Mouse (Mus musculus): Measurements from ENCODE around the gene Mien1. TPM values are rescaled to one million over a fixed set of nuclear protein-coding genes. Genes with fewer than 3 reads are reported as not detected.

Mien1 gene
- polyA plus RNA-seq, 3 experiments from 2014 or later, result 148 to 198 (median 167) TPM

DNA sequence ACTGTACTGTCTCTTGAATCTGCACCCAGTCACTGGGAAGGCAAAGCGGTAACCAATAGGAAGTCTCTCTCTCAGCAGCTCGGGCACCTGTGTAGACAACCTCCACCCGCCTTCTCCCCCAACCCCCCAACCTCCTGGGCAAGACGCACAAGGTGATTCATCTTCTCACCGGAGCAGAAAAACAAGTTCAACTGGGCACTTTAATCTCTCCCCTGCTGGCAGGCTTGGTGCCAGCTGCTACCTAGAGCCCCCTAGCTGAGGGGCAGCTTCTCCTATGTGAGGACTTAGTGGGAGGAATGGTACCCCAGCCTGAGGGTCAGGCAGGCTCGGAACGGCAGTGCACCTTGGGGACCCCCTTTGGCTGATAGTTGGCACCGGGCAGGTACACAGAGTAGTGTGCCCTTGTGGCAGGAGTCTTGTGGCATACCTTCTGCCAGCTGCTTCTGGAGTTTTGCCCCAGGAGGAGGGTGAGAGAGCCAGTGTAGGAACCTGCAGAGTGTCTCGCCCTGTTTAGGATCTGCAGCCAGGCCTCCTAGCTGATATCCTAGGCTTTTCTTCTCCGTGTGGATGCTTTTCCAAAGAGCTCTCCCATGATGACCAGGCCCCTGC lies 19.7 kb downstream of the Mien1 start:
- no peak for ATAC-seq

DNA sequence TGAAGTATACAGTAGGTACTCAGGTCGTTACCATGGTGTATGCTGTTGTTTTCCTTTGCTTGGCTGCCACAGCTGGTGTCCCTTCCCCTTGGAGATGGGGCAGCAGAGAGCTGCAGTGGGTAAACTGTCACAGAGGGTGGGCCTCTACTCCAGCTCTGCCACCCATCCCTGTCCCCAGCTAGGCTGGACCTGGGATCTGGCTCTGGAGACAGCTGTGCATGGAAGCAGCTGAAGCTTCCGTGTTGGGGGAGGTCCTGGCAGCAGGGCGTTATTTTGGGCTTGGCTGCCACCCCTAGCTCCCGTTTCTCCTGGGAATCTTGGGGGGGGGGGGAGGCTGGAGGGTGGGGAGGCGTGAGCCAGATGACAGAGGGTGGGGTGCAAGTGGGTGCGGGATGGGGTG lies 20.5 kb downstream of the Mien1 start:
- ATAC-seq, result no peak

DNA sequence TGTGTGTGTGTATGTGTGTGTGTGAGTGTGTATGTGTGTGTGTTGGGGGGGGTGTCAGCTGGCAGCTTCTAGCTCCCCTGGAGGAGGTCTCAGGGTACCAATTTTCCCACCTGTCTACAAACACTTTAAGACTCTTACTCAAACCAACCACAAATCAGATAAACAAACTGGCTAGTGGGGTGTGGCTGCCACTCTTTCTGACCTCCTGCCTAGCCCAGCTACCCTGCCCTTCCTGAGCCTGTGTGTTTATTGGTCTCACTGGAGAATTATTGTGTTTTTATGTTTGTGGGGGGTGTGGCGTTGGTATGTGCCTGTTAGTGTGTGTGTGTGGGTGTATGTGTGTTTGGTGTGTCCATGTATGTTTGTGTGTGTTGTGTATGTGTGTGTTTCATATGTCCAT lies 21.7 kb downstream of the Mien1 start:
- ATAC-seq, result no peak

- ATAC-seq, result no peak
Observed at GRCm38 (mm10) chr11:98414162-98414561, 24.6 kb downstream of the Mien1 start.

- ATAC-seq, result no peak
Observed at GRCm38 (mm10) chr11:98413731-98414130, 25.1 kb downstream of the Mien1 start.

- no peak for ATAC-seq
Observed at GRCm38 (mm10) chr11:98412797-98413301, 25.9 kb downstream of the Mien1 start.

GRCm38 (mm10) chr11:98412273-98412796 lies 26.5 kb downstream of the Mien1 start, which contains the start of gene Erbb2:
Gene Erbb2, plus strand, starts transcription at chr11:98412470.
- ATAC-seq, result no peak

GRCm38 (mm10) chr11:98409341-98409822 lies 29.4 kb downstream of the Mien1 start:
- no peak for ATAC-seq

GRCm38 (mm10) chr11:98408872-98409271 lies 29.9 kb downstream of the Mien1 start:
- no peak for ATAC-seq

GRCm38 (mm10) chr11:98406621-98407020 lies 32.2 kb downstream of the Mien1 start:
- no peak for ATAC-seq

GRCm38 (mm10) chr11:98400816-98401215 lies 38.0 kb downstream of the Mien1 start:
- peak; percentile 22 for ATAC-seq

GRCm38 (mm10) chr11:98400161-98400726 lies 38.5 kb downstream of the Mien1 start, which contains the start of gene Pgap3:
Gene Pgap3, minus strand, starts transcription at chr11:98400490.
- ATAC-seq, result peak; percentile 88

DNA sequence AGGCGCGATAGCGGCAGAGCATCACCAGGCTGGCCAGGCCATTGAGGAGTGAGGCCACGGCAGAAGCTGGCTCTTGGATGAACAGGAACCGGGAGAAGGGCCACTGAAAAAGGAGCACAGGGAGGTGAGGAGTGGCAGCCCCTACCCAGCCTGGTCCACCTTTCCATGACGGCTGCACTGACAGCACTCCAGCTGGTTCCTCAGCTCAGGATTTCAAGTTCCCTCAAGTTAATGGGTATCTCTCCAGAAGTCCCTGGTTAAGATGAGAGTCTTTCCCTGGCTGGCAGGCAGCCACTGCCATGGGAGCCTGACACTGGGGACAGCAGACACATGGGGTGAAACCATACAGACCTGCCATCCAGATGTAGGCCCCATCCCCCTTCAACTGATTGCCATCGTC lies 40.8 kb downstream of the Mien1 start:
- ATAC-seq, result no peak

DNA sequence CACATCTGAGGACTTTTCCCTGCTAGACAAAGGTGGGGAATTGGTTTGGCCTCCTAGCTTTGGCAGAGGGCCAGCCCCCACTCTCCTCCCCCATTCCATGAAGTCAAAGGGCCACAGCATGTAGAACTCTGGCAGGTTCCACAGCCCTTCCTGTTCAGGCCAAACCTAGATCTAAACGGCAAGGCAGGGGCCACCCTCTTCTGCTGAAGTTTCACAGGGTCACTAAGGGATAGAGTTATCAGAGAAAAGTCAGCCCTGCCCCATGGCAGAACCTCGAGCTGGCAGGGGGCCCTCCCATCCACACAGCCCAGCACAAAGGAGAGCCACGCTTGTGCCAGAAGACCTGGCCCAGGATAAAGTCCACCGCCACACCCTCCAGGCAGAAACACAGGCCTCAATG lies 43.8 kb downstream of the Mien1 start:
- no peak for ATAC-seq

- no peak for ATAC-seq
Observed at GRCm38 (mm10) chr11:98394301-98394700, 44.5 kb downstream of the Mien1 start.

GRCm38 (mm10) chr11:98393317-98393716 lies 45.5 kb downstream of the Mien1 start:
- no peak for ATAC-seq

DNA sequence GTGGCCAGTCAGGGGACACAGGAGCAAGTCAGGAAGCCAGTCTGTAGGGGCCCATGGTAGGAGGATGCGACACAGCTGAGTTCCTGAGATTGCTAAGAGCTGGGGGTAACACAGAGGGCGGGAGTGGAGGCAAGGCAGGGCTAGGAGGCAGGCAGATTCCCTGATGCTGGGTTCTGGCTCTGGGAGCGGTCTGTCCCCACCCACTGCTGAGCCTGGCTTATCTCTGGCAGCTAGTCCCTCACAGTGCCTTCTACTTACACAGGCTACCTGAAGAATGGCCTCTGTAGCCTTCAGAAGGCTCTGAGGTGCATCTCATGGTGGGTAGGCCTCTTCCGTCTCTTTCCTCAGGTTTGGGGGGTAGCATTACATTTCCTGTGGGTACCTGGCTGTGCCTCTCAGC lies 46.1 kb downstream of the Mien1 start:
- no peak for ATAC-seq

GRCm38 (mm10) chr11:98392034-98392433 lies 46.8 kb downstream of the Mien1 start:
- no peak for ATAC-seq

- no peak for ATAC-seq
Observed at GRCm38 (mm10) chr11:98390141-98390540, 48.6 kb downstream of the Mien1 start.

DNA sequence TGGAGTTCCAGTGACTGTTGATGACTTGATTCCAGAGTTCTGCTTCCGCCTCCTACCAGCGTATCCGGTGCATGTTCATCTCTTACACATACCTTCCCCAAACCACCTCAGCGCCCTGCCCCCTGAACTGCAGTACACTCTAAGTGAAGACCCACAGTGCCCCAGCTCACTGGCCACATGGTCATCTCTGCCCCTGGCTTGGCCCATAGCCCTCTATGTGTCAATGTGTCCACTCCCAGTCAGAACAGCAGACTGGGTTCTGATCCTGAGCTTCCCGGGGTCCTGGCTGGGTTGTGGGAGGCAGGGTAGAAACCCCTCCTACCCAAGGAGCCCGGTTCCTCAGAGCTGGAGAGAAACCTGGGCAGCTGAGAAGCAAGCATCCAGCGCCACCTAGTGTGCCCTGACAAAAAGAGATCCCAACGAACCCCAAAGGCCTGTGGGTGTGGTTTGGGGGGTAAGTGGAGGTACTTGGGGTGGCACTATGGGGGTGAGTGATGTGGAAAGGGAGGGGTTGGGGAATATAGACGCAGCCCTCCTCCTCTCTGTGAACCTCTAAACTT lies 49.5 kb downstream of the Mien1 start:
- no peak for ATAC-seq

DNA sequence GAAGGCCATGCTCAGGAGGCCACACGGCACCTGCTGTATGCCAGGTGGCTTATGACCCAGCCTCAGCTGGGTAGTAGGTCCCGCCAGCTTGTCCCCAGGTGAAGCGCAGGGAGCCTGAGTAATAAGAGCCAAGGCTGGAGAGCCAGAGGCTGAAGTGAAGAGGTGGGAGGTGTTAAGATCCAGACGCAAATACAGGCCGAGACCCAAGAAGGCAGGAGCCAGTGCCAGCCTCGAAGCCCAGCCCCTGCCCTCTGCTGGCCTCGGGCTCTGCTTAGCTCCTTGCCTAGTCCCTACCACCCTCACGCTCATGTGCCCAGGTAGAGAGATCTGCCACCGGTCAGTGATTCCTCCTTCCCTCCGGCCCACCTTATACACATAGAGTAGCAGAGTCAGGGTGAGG lies 50.5 kb downstream of the Mien1 start:
- no peak for ATAC-seq

Measured in inflammation-experienced regulatory T-cells, adult 6 months (primary cell).